Mouse (Mus musculus) A20 (cell line): ENCODE measurements around the gene Xxylt1.

Experiments used
- DNase-seq: peaks from one replicate; pipeline ENCODE4 v3.0.0-alpha.2; 2011; ENCODE audit warnings: low read depth, low spot score

Gene Xxylt1

GRCm38 (mm10) chr16:31081125-31081664, at the start of gene Xxylt1:
Gene Xxylt1, minus strand, starts transcription at chr16:31081432.
- peak; percentile 96 for DNase-seq

- no peak for DNase-seq
These were observed 46.9 kb upstream of the Xxylt1 start for GRCm38 (mm10) chr16:31128116-31128515.

- DNase-seq, result no peak
These were observed 43.8 kb upstream of the Xxylt1 start for GRCm38 (mm10) chr16:31124991-31125390.

GRCm38 (mm10) chr16:31121612-31122011, 40.4 kb upstream of the Xxylt1 start:
- no peak for DNase-seq

- DNase-seq, result no peak
These were observed 32.4 kb upstream of the Xxylt1 start for GRCm38 (mm10) chr16:31113596-31113995.

GRCm38 (mm10) chr16:31101352-31101751, 20.1 kb upstream of the Xxylt1 start:
- DNase-seq, result no peak

- no peak for DNase-seq
These were observed 18.7 kb upstream of the Xxylt1 start for GRCm38 (mm10) chr16:31099906-31100305.

GRCm38 (mm10) chr16:31094036-31094435, 12.8 kb upstream of the Xxylt1 start:
- DNase-seq, result no peak

- no peak for DNase-seq
These were observed 12.0 kb upstream of the Xxylt1 start for GRCm38 (mm10) chr16:31093186-31093585.

GRCm38 (mm10) chr16:31081891-31082290, 659 bp upstream of the Xxylt1 start:
- no peak for DNase-seq

- DNase-seq, result peak; percentile 83
These were observed 620 bp downstream of the Xxylt1 start for GRCm38 (mm10) chr16:31080573-31081051.

GRCm38 (mm10) chr16:31077396-31077795, 3.8 kb downstream of the Xxylt1 start:
- DNase-seq, result no peak

- no peak for DNase-seq
These were observed 4.8 kb downstream of the Xxylt1 start for GRCm38 (mm10) chr16:31076436-31076835.

- no peak for DNase-seq
These were observed 6.8 kb downstream of the Xxylt1 start for GRCm38 (mm10) chr16:31074324-31074908.

GRCm38 (mm10) chr16:31071731-31072130, 9.5 kb downstream of the Xxylt1 start:
- no peak for DNase-seq

GRCm38 (mm10) chr16:31070358-31071133, 10.7 kb downstream of the Xxylt1 start:
- peak; percentile 81 for DNase-seq

- no peak for DNase-seq
These were observed 11.7 kb downstream of the Xxylt1 start for GRCm38 (mm10) chr16:31069211-31070166.

- no peak for DNase-seq
These were observed 13.0 kb downstream of the Xxylt1 start for GRCm38 (mm10) chr16:31068280-31068679.

GRCm38 (mm10) chr16:31066344-31067098, 14.7 kb downstream of the Xxylt1 start:
- DNase-seq, result peak; percentile 79

- DNase-seq, result peak; percentile 46
These were observed 16.4 kb downstream of the Xxylt1 start for GRCm38 (mm10) chr16:31064782-31065181.

- DNase-seq, result no peak
These were observed 18.3 kb downstream of the Xxylt1 start for GRCm38 (mm10) chr16:31062918-31063317.
